Mouse (Mus musculus): ENCODE results near the gene Phactr1. TPM values are rescaled to one million over a fixed set of nuclear protein-coding genes. Genes with fewer than 3 reads are reported as not detected.

Phactr1 gene
- polyA plus RNA-seq, 1 experiment = not detected

- no peak overlapping the region for H3K4me3 ChIP-seq (replicated peaks)
- H3K36me3 ChIP-seq (ENCODE audit: control insufficient read depth) = no peaks in the 10 kb centered on the region
- H3K27me3 ChIP-seq (ENCODE audit: control insufficient read depth) = no peaks in the 10 kb centered on the region
- H3K9me3 ChIP-seq (ENCODE audit: control insufficient read depth, low read length) = no peaks in the 10 kb centered on the region
- no peak for TF ChIP-seq TAL1 (IDR thresholded peaks at IDR 0.05; ENCODE audit: low read length)
- TF ChIP-seq GATA1 (IDR thresholded peaks at IDR 0.05; ENCODE audit: low read length) = no peak
- H3K4me1 ChIP-seq (ENCODE audit: control insufficient read depth) = no peaks in the 10 kb centered on the region
These were observed 302.2 kb downstream of the Phactr1 start for GRCm38 (mm10) chr13:42982646-42983045.

DNA sequence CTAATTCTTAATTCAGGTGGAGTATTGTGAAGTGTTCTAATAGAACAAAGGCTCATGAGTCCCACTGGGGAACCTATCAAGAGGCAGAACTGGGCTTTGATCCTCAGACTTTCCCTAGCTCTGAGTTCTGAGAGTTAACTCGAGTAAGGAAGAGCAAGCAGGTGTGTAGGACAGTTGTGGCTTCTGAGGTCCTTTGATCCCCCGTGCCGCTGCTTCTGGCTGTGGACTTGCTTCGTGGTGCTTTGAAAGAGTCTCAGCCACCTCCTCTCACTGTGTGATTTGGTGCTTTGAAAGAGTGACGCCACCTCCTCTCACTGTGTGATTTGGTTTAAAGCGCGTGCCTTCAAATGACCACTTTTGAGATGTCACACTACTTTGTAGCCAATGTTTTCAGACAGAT is 305.4 kb downstream of the Phactr1 start:
- no peaks in the 10 kb centered on the region for H3K9me3 ChIP-seq (ENCODE audit: control insufficient read depth, low read length)
- no peak overlapping the region for H3K4me3 ChIP-seq (replicated peaks)
- H3K27me3 ChIP-seq (ENCODE audit: control insufficient read depth) = no peaks in the 10 kb centered on the region
- H3K36me3 ChIP-seq (ENCODE audit: control insufficient read depth) = no peaks in the 10 kb centered on the region
- no peaks in the 10 kb centered on the region for H3K4me1 ChIP-seq (ENCODE audit: control insufficient read depth)
- no peak for TF ChIP-seq TAL1 (IDR thresholded peaks at IDR 0.05; ENCODE audit: low read length)
- TF ChIP-seq GATA1 (IDR thresholded peaks at IDR 0.05; ENCODE audit: low read length) = no peak

DNA sequence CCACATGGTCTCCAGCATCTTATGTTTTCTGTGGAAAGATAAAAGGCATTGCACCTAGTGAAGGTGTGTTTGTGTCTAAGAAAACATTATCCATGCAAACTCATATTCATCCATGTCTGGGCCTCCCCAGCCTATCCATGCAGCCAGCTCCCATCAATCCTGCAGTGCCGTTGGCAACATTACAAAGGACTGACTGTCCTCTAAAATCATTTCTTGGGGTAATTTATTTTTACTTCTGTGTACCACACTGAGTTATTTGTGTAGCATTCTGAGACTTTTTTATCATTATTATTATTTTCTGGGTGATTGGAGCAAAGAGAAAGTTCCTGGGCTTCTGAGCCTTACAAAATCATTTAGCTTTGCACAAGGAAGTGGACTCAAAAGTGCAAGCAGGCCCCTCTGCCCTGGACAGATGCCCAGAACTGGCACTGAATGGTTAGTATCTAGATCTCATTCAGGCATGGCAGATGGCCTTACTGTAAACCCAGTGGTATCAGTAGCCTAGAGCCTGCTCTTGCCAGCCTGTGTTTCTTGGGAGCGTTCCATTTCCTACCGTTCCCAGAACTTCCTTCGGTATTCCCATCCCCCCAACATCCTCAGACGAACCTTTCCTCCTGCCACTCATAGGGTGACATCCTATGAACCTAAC is 307.6 kb downstream of the Phactr1 start:
- TF ChIP-seq GATA1 (IDR thresholded peaks at IDR 0.05; ENCODE audit: low read length) (no peak), TAL1 (IDR thresholded peaks at IDR 0.05; ENCODE audit: low read length) (no peak)
- Histone ChIP-seq H3K4me1 (ENCODE audit: control insufficient read depth) (no peaks in the 10 kb centered on the region), H3K27me3 (ENCODE audit: control insufficient read depth) (no peaks in the 10 kb centered on the region), H3K4me3 (replicated peaks) (no peak overlapping the region), H3K9me3 (ENCODE audit: control insufficient read depth, low read length) (no peaks in the 10 kb centered on the region), H3K36me3 (ENCODE audit: control insufficient read depth) (no peaks in the 10 kb centered on the region)

DNA sequence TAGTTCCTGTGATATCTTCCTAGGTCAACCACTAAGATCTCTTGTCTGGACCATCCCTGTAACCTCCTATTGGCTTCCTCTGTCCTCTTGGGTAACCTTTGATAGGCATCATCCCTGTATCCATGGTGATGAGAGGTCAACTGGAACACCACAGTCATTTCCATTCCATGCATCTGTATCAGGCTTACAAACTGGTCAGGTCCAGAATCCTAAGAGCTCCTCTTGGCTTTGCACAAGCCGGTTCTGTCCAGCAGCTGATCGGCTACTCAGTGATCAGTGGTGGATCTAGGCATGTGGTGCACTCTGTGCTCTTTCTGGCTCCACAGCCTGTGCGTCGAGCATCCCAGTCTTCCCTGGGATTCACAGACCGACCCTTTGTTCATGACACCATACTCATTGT is 309.1 kb downstream of the Phactr1 start:
- no peaks in the 10 kb centered on the region for H3K36me3 ChIP-seq (ENCODE audit: control insufficient read depth)
- TF ChIP-seq TAL1 (IDR thresholded peaks at IDR 0.05; ENCODE audit: low read length) = no peak
- TF ChIP-seq GATA1 (IDR thresholded peaks at IDR 0.05; ENCODE audit: low read length) = no peak

GRCm38 (mm10) chr13:42990051-42990450 is 309.6 kb downstream of the Phactr1 start:
- Histone ChIP-seq H3K36me3 (ENCODE audit: control insufficient read depth) (no peaks in the 10 kb centered on the region), H3K4me3 (replicated peaks) (no peak overlapping the region), H3K4me1 (ENCODE audit: control insufficient read depth) (no peaks in the 10 kb centered on the region), H3K27me3 (ENCODE audit: control insufficient read depth) (no peaks in the 10 kb centered on the region), H3K9me3 (ENCODE audit: control insufficient read depth, low read length) (no peaks in the 10 kb centered on the region; the same call in 1 of the 2 replicates)
- TF ChIP-seq GATA1 (IDR thresholded peaks at IDR 0.05; ENCODE audit: low read length) = no peak
- no peak for TF ChIP-seq TAL1 (IDR thresholded peaks at IDR 0.05; ENCODE audit: low read length)

More for the DNA sequence above, 309.1 kb downstream of the Phactr1 start:
- Histone ChIP-seq H3K9me3 (ENCODE audit: control insufficient read depth, low read length) (no peaks in the 10 kb centered on the region; the same call in 1 of the 2 replicates), H3K4me3 (replicated peaks) (no peak overlapping the region), H3K4me1 (ENCODE audit: control insufficient read depth) (no peaks in the 10 kb centered on the region), H3K27me3 (ENCODE audit: control insufficient read depth) (no peaks in the 10 kb centered on the region)

DNA sequence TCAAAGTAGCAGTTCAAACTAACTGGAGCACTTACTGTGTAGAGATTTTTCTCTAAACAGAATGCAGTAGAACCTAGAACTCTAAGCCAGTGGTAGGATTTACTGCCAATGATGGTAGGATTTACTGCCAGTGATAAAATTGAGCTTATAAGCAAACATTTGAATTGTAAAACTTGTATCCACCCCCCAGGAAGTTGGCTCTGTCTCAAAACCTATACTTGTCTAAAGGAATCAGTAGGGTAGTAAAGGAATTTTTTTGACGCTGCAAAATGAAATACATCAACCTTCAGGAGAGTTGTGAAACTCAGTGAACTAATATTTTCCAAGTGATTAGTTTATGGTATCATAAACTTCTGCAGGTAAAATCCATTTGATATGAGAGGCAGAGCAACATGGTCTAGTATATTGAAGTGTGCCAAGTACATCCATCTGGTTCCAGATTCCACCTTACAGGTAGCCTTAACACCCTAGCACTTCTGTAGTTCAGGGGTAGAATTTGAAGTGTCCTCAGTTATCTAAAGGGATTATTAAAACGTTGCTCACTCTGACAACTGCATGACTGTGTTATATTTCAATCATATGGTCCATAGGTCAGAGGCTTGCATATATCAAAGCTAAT is 310.2 kb downstream of the Phactr1 start:
- Histone ChIP-seq H3K36me3 (ENCODE audit: control insufficient read depth) (no peaks in the 10 kb centered on the region), H3K4me3 (replicated peaks) (no peak overlapping the region), H3K27me3 (ENCODE audit: control insufficient read depth) (no peaks in the 10 kb centered on the region), H3K9me3 (ENCODE audit: control insufficient read depth, low read length) (no peaks in the 10 kb centered on the region; the same call in 1 of the 2 replicates), H3K4me1 (ENCODE audit: control insufficient read depth) (no peaks in the 10 kb centered on the region)
- no peak for TF ChIP-seq TAL1 (IDR thresholded peaks at IDR 0.05; ENCODE audit: low read length)
- no peak for TF ChIP-seq GATA1 (IDR thresholded peaks at IDR 0.05; ENCODE audit: low read length)

- no peaks in the 10 kb centered on the region for H3K36me3 ChIP-seq (ENCODE audit: control insufficient read depth)
- H3K4me1 ChIP-seq (ENCODE audit: control insufficient read depth) = no peaks in the 10 kb centered on the region
These were observed 310.7 kb downstream of the Phactr1 start for GRCm38 (mm10) chr13:42991164-42991563.

DNA sequence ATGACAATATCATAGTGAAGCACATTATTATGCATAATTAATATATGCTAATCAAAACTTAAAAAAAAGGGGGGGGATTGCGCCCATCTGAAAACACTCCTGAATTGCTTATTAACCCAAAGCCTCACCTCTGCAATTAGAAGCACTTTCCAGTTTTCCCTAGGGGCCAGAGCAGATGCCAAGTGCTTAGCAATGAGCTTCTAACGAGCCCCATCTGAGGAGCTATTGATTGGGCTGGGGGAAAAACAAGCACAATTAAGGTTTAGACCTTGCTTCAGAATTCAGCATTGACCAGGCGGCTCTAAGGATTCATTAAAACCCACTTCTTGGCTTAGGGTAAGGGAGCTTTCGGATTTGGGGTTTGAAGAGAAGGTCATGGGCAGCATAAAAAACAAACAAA is 311.9 kb downstream of the Phactr1 start:
- Histone ChIP-seq H3K27me3 (ENCODE audit: control insufficient read depth) (no peaks in the 10 kb centered on the region), H3K4me1 (ENCODE audit: control insufficient read depth) (no peaks in the 10 kb centered on the region), H3K9me3 (ENCODE audit: control insufficient read depth, low read length) (no peaks in the 10 kb centered on the region; the same call in 1 of the 2 replicates), H3K4me3 (replicated peaks) (no peak overlapping the region), H3K36me3 (ENCODE audit: control insufficient read depth) (no peaks in the 10 kb centered on the region)
- TF ChIP-seq TAL1 (IDR thresholded peaks at IDR 0.05; ENCODE audit: low read length) (no peak), GATA1 (IDR thresholded peaks at IDR 0.05; ENCODE audit: low read length) (no peak)

More at GRCm38 (mm10) chr13:42991164-42991563, 310.7 kb downstream of the Phactr1 start:
- Histone ChIP-seq H3K9me3 (ENCODE audit: control insufficient read depth, low read length) (no peaks in the 10 kb centered on the region; the same call in 1 of the 2 replicates), H3K27me3 (ENCODE audit: control insufficient read depth) (no peaks in the 10 kb centered on the region), H3K4me3 (replicated peaks) (no peak overlapping the region)
- TF ChIP-seq GATA1 (IDR thresholded peaks at IDR 0.05; ENCODE audit: low read length) (no peak), TAL1 (IDR thresholded peaks at IDR 0.05; ENCODE audit: low read length) (no peak)

- TF ChIP-seq GATA1 (IDR thresholded peaks at IDR 0.05; ENCODE audit: low read length) (no peak), TAL1 (IDR thresholded peaks at IDR 0.05; ENCODE audit: low read length) (no peak)
- H3K4me3 ChIP-seq (replicated peaks) = no peak overlapping the region
- no peaks in the 10 kb centered on the region for H3K36me3 ChIP-seq (ENCODE audit: control insufficient read depth)
- no peaks in the 10 kb centered on the region for H3K4me1 ChIP-seq (ENCODE audit: control insufficient read depth)
- no peaks in the 10 kb centered on the region for H3K27me3 ChIP-seq (ENCODE audit: control insufficient read depth)
- no peaks in the 10 kb centered on the region; the same call in 1 of the 2 replicates for H3K9me3 ChIP-seq (ENCODE audit: control insufficient read depth, low read length)
These were observed 313.9 kb downstream of the Phactr1 start for GRCm38 (mm10) chr13:42994276-42994675.

Measured in erythroblast, embryonic 14.5 days (primary cell).